Mouse (Mus musculus) cerebellum, postnatal 36 days (tissue): ENCODE measurements at regions not wholly inside any gene's neighbourhood (a gene's known extent, or its start where the extent isn't known, plus 50 kb on each side); places are given as distances from the start of the nearest gene placed in this dataset.

ENCODE experiments used
- DNase-seq, 2 experiments: peaks; one replicate each; pipeline ENCODE4 v3.0.0; 2021 to 2022; ENCODE audit warnings: mixed read lengths in 2 of 2

DNA sequence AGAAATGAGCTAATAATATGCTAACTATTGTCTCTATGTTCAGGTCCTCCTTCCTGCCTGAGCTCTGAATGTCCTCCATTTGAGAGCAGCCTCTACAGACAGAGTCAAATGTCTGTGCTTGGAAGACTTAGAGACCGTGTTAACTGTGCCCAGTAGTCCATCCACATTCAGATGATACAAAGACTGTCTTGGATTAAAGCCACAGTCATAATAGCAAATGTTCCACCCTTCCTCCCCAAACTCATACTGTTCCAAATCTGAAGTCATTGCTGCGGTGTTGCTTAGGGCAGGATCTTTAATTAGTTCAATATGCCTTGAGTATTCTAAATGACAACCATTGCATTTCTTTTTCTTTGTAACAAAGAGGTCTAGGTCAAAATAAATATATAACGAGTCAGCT is 923.2 kb upstream of the Gm7489 start:
- no peak for DNase-seq

GRCm38 (mm10) chr15:52963918-52964317 is 920.8 kb upstream of the Gm7489 start:
- no peak for DNase-seq

DNA sequence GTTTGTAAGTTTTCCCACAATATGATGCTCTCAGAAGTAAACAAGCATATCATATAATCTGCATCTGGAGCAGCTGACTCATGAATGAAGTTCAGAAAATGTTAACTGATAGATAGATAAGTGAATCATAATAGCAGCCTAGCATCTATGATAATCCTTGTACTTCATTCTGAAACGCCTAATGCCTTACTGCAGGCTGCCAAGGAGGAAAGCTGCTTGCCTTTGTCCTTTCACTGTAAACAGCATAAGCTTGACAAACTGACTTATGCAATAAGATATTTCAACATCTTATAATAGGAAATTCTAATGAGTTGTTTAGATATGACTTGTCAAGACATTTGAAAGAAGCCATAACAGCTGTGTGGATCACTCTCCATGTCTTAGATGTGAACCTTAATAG is 920.3 kb upstream of the Gm7489 start:
- DNase-seq: no peak

DNA sequence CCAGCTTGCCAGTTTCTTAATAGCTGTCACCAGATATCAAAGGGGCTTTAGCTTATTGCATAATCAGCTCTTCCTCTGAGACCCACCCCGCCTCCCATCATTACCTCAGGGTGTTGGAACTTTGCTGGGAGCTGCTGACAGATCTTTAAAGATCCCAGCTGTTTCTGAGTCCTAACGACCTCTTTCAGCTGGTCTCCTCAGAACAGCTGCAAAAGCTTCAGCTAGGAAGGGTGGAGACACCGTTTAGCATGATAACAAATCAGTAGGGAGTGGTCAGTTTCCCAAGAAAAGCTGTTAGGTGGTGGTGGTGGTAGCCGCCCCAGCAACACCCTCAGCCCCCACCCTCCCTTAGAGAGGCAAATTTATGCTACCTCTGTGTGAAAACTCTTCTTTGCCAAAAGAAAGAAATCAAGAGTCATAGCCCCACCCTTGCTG is 916.9 kb upstream of the Gm7489 start:
- DNase-seq: no peak

- no peak for DNase-seq
Measured at GRCm38 (mm10) chr15:52982821-52983220, 901.9 kb upstream of the Gm7489 start.

DNA sequence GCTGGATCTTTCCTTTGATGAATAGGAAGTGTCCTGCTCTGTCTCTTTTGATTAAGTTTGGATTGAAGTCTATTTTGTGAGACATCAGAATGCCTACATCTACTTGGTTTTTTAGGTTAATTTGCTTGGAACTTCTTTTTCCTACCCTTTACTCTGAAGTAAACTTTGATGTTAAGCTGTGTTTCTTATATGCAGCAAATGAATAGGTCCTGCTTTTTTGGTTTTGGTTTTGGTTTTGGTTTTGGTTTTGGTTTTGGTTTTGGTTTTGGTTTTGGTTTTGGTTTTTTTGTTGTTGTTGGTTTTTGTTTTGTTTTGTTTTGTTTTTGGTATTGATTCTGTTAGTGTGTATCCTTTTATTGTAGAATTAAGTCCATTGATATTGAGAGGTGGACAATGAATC is 894.1 kb upstream of the Gm7489 start:
- DNase-seq: no peak

- DNase-seq: no peak
Measured at GRCm38 (mm10) chr15:52994351-52994750, 890.4 kb upstream of the Gm7489 start.

DNA sequence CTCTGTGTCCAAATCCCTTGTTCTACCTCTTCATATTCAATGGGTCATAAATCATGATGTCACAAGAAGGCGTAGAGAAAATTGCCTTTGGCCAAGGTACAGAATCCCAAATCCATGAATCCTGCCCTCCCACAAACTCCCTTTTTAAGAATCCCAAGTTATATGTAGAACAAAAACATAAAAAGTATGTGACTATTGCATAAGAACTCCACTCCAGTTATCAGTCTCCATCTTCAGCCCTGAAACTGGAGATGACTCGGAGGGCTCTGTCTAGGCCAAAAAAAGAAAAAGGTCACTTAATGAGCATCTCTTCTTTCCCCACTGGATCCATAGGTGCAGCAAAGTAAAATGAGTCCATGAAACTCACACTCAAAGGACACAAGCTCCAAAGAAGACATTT is 885.5 kb upstream of the Gm7489 start:
- DNase-seq: no peak

- no peak for DNase-seq
Measured at GRCm38 (mm10) chr15:52999776-53000175, 884.9 kb upstream of the Gm7489 start.

GRCm38 (mm10) chr15:53001429-53001828 is 883.3 kb upstream of the Gm7489 start:
- DNase-seq: no peak

DNA sequence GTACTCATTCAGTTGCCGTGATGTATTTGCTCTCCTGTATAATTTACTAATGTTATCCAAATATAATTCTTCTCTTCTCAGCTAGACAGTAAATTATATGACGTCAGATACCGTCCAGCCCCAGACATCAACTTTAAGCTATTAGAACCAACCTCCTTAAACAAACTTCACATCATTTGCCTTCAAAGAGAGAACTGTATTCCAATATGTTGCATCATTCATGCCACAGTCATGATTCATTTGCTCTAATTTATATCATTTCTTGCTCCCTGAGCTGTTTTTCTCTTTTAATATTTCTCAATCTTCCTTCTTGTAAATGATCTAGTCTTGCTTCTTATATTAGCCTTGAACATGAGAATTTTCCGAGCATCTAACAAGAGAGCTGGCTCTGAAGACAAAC is 882.7 kb upstream of the Gm7489 start:
- DNase-seq: no peak

- DNase-seq: no peak
Measured at GRCm38 (mm10) chr15:53004078-53004477, 880.6 kb upstream of the Gm7489 start.

DNA sequence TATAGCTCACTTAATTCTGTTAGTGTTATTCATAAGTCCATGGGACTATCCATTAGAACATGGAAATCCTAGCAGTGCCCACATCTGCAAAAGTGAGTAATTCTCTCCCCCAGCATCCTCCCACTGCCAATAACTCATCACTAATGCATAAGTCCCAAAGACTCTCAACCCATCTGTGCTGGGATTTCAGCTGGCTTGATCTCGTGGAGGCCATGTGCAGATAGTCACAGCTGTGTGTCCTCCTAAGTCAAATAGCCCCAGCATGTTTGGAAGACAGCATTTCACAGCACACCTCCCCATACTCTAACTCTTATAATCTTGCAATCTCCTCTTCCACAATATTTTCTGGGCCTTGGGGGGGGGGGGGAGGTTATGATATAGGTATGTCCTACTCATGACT is 877.9 kb upstream of the Gm7489 start:
- DNase-seq: no peak

DNA sequence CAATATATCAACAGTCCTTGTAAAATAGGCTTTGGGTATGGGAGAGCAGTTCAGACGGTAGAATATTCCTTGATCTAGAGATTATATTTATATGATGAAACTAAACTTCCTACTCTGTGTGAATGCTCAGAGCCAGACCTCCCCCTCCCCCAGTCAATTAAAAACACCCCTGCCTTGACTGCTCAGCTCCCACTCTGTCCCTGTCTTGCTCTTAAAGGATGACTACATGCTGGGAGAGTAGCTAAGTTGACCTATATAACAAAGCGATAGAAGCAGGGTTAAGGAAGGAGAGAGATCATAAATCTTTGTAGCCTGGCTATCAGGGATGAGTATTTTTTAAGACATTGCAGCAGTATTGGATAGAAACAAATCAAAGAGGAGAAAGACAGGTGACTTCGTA is 875.4 kb upstream of the Gm7489 start:
- DNase-seq: no peak
